Mouse (Mus musculus) small intestine, adult 2 months (tissue): Measurements from ENCODE around the gene Ddah1. TPM values are rescaled to one million over a fixed set of nuclear protein-coding genes. Genes with fewer than 3 reads are reported as not detected.

Experiments
- H3K27ac ChIP-seq: fragments of 200-500 bp; 2 replicates; pipeline ENCODE4 v1.5.1; 2012; ENCODE audit warnings: low read depth, low read length, control low read depth, inconsistent platforms; ENCODE audit not compliant: insufficient read depth
- H3K27me3 ChIP-seq: fragments of 200-500 bp; 2 replicates; pipeline ENCODE4 v1.6.1; 2012; ENCODE audit warnings: mild to moderate bottlenecking, moderate library complexity, low read length, inconsistent platforms; ENCODE audit not compliant: control insufficient read depth, insufficient read depth
- H3K36me3 ChIP-seq: fragments of 200-500 bp; 2 replicates; pipeline ENCODE4 v1.6.1; 2012; ENCODE audit warnings: mild to moderate bottlenecking, low read length, control low read depth, inconsistent platforms; ENCODE audit not compliant: control insufficient read depth, insufficient read depth
- H3K4me1 ChIP-seq: fragments of 200-500 bp; 2 replicates; pipeline ENCODE4 v1.6.1; 2012; ENCODE audit warnings: low read length, inconsistent platforms, mixed read lengths; ENCODE audit not compliant: control insufficient read depth, insufficient read depth, insufficient read length
- H3K4me3 ChIP-seq: fragments of 200-500 bp; 2 replicates; pipeline ENCODE4 v1.5.1; 2012; ENCODE audit warnings: low read depth, mild to moderate bottlenecking, control low read depth, inconsistent platforms, low read length, moderate library complexity
- CTCF ChIP-seq: fragments of 200-500 bp; IDR thresholded peaks from 2 replicates; pipeline ENCODE4 v1.5.1; 2012; ENCODE audit warnings: low read depth, mild to moderate bottlenecking, control low read depth, inconsistent platforms, low read length, moderate library complexity, mixed read lengths; ENCODE audit not compliant: insufficient replicate concordance, insufficient read length; ENCODE audit errors: extremely low read depth
- POLR2A ChIP-seq: fragments of 200-500 bp; IDR thresholded peaks from 2 replicates; pipeline ENCODE4 v1.6.1; 2012; ENCODE audit warnings: low read depth, mild to moderate bottlenecking, control low read depth, inconsistent platforms, low read length, moderate library complexity
- WGBS: fragments of 180-500 bp; shearing (Covaris S2); methylation state at CpG from one replicate; pipeline ENCODE4 v1.1.7; 2018; 5-methylcytosine and 5-hydroxymethylcytosine counted together
- polyA plus RNA-seq: library from polyadenylated mRNA; depleted of rRNA; stranded (reverse); fragments of >200 nt; gene quantifications from 2 replicates; pipeline ENCODE4 v1.2.3, GENCODE M21; 2012

The Ddah1 gene
- polyA plus RNA-seq, 1 experiment: 1.7 TPM

DNA sequence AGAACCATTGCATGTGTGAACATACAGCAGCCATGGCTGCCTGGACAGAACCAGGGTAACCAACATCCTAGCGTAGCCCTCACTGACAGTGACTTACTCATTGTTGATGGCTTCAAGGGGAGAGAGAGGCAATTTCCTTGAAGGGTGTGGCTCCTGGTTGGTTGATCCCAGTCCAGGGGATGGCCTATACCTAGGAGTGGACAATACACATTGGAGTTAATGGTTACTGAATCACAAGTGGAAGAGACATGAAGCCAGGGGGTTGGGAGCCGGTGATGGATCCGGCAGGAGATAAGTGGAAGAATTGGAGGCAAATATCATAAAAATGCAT lies 5.1 kb downstream of the Ddah1 start:
- H3K27me3 ChIP-seq: peaks cover 8% of the 10 kb centered on the region; the same call in 1 of the 2 replicates
- TF ChIP-seq CTCF (no peak), POLR2A (no peak)
- peaks cover 7% of the 10 kb centered on the region for H3K4me1 ChIP-seq
- 93% methylated on average over 3 of the region's 3 CpGs for WGBS
- no peak overlapping the region for H3K27ac ChIP-seq
- no peak overlapping the region for H3K4me3 ChIP-seq
- H3K36me3 ChIP-seq: no peaks in the 10 kb centered on the region

DNA sequence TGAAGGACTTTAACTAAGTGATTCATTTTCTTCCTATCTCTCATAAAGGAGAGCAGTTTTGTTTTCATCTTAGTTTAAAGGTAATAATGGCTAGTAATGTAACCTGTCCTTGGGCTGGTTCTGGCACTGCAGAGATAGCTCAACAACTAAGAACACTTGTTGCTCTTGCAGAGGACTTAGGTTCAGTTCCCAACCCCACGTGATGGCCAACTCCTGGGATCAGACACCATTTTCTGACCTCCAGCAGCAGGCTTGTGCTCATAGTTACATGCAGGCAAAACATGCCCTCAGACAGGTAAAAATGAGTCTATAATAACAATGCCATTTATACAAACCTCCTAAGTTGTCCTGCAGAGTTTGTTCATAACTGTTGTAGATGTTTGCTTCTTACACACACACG lies 5.9 kb downstream of the Ddah1 start:
- Histone ChIP-seq H3K27ac (no peak overlapping the region), H3K4me1 (peaks cover under 1% of the 10 kb centered on the region; the same call in 1 of the 2 replicates), H3K36me3 (no peaks in the 10 kb centered on the region), H3K4me3 (no peak overlapping the region), H3K27me3 (peaks cover 1% of the 10 kb centered on the region; the same call in 1 of the 2 replicates)
- 88% methylated on average over 2 of the region's 2 CpGs for WGBS
- TF ChIP-seq POLR2A: no peak
- no peak for TF ChIP-seq CTCF

DNA sequence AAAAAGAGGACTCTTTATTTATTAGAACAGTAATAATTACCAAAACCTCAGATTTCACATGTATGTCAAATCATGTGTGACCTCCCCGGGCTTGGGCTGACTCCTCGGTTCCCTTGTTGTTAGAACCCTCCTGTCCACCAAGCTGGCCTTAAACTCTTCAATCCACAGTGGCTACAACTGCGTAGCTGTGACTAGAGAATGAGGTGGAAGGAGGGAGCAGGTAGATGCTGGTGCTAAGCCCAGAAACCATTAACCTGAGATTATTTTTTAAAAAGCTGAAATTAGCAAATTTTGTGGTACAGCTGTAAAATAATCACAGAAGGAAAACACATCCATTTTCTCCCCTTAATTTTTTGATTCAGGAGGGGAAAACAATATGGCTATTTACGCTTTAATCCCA lies 10.0 kb downstream of the Ddah1 start:
- WGBS: 90% methylated on average over 4 of the region's 4 CpGs
- Histone ChIP-seq H3K4me1 (no peaks in the 10 kb centered on the region), H3K36me3 (no peaks in the 10 kb centered on the region), H3K27me3 (no peaks in the 10 kb centered on the region), H3K27ac (no peak overlapping the region), H3K4me3 (no peak overlapping the region)
- no peak for TF ChIP-seq CTCF
- no peak for TF ChIP-seq POLR2A

DNA sequence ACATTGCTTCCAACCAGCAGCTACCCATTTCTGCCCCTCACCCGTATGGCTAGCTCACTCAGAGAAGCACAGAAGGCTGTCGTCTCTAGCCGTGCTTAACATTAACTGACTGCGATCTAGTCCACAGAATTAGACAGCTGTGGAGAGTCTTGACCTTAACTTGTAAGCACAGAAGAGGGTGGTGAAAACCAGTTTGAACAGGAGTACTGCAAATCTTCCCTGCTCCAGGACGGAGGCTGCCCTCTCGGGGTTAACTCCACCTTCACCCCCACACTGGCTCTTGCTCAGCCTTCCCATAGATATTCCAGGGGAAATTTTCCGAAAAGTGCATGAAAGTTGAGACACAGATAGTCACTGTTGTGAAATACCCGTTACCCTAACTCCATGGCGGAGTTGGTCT lies 14.9 kb downstream of the Ddah1 start:
- no peaks in the 10 kb centered on the region for H3K27me3 ChIP-seq
- H3K4me3 ChIP-seq: no peak overlapping the region
- H3K36me3 ChIP-seq: no peaks in the 10 kb centered on the region
- WGBS: 95% methylated on average over 9 of the region's 9 CpGs
- H3K4me1 ChIP-seq: no peaks in the 10 kb centered on the region; the same call in 1 of the 2 replicates
- no peak overlapping the region for H3K27ac ChIP-seq
- TF ChIP-seq POLR2A: no peak
- no peak for TF ChIP-seq CTCF

DNA sequence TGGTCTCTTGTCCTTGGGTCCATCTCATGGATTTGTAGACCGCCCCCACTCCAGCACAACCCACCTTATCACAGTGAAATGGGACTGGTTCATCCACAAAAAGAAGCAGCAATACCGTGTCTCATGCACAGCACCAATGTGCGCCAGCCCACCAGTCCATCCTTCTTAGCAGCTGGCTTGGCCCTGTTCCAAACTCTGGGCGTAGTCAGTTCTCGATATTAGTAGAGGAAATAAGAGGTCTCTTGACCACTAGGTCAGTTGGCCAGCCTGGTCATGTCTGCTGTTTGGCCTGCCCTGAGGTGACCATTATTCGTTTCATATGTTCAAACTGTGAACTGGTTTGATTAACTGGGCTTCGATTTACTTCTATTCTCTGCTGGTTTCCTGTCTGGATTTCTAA lies 15.9 kb downstream of the Ddah1 start:
- H3K27ac ChIP-seq: no peak overlapping the region
- WGBS: 81% methylated on average over 7 of the region's 7 CpGs
- TF ChIP-seq POLR2A (no peak), CTCF (no peak)
- H3K4me3 ChIP-seq: no peak overlapping the region
- H3K36me3 ChIP-seq: no peaks in the 10 kb centered on the region
- no peaks in the 10 kb centered on the region for H3K27me3 ChIP-seq
- no peaks in the 10 kb centered on the region; the same call in 1 of the 2 replicates for H3K4me1 ChIP-seq

DNA sequence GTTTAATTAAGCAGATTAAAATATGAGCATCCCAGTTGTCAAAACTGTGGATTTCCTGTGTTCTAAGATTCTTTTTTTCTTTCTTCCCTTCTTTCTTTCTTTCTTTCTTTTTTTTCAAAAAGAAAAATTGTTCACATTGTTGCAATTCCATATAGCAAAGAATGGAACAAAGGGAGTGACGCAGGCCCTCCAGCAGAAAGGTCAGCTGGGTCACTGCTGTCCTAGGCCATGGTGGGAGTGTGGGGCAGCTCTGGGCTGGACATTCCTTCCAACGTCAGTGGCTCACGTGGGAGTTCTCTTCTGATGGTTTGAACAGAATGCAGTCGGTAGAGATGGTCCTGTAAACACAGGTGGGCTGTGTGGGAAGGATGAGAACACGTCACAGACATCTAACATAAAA lies 16.8 kb downstream of the Ddah1 start:
- WGBS: 79% methylated on average over 5 of the region's 5 CpGs
- H3K4me3 ChIP-seq: no peak overlapping the region
- H3K36me3 ChIP-seq: no peaks in the 10 kb centered on the region
- TF ChIP-seq POLR2A (no peak), CTCF (no peak)
- no peaks in the 10 kb centered on the region; the same call in 1 of the 2 replicates for H3K4me1 ChIP-seq
- H3K27ac ChIP-seq: no peak overlapping the region
- H3K27me3 ChIP-seq: no peaks in the 10 kb centered on the region

DNA sequence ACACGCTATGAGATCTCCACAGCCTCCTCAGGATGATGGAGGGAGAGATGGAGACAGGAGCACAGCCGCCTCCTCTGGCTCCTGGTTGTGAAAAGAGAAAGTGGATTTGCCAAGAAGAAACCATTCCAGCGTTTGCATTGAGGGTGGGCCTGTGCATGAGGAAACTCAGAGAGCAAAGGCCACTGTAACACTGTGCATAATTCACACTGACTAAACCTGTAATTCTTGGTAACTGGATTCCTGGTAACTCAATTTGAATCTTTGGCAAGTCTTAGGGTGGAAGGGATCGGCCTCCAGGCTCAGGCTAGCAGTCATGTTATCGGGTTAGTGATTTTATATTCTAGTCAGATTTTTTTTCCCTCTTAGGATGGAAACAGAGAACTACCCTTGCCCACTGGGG lies 17.4 kb downstream of the Ddah1 start:
- Histone ChIP-seq H3K4me1 (peaks cover 1% of the 10 kb centered on the region; the same call in 1 of the 2 replicates), H3K27me3 (no peaks in the 10 kb centered on the region), H3K27ac (no peak overlapping the region), H3K36me3 (no peaks in the 10 kb centered on the region), H3K4me3 (no peak overlapping the region)
- TF ChIP-seq POLR2A (no peak), CTCF (no peak)
- 38% methylated on average over 5 of the region's 5 CpGs for WGBS

DNA sequence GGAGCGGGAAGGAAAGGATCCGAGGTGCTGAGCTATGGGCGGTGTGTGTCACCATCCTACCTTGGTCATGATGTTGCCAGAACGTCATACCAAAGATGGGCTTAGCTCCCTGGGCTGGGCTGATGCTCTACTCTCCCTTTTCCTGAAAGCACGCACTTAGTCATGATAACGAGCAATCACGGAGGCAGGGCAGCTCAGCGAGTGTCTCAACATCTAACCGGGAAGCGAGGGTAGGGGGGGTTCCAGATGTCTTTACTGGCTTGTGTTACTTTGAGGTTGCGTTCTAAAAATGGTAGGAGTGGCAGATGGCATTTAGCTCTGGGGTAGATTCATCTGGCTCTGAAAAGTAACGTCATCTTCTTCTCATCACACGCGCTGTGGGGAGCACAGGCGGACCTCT lies 18.5 kb downstream of the Ddah1 start:
- 89% methylated on average over 15 of the region's 15 CpGs for WGBS

More for the DNA sequence above, 18.5 kb downstream of the Ddah1 start:
- no peak overlapping the region for H3K27ac ChIP-seq
- H3K27me3 ChIP-seq: no peaks in the 10 kb centered on the region
- no peak for TF ChIP-seq CTCF
- no peak for TF ChIP-seq POLR2A
- peaks cover 3% of the 10 kb centered on the region; the same call in 1 of the 2 replicates for H3K4me1 ChIP-seq
- H3K36me3 ChIP-seq: no peaks in the 10 kb centered on the region
- H3K4me3 ChIP-seq: no peak overlapping the region
